Mouse (Mus musculus) megakaryocyte, adult 5-6 weeks (primary cell): ENCODE data around the gene Rsl24d1. TPM values are rescaled to one million over a fixed set of nuclear protein-coding genes. Genes with fewer than 3 reads are reported as not detected.
"Not testable (repeated sequence)": the region's sequence is repeated elsewhere in the genome, so short reads cannot be mapped to it uniquely, and the experiment has no call there.

Experiments
- ATAC-seq: 2 replicates; pipeline ENCODE4 v1.8.0; 2016; ENCODE audit warnings: mild to moderate bottlenecking, inconsistent platforms; ENCODE audit not compliant: poor library complexity, severe bottlenecking
- total RNA-seq, 2 experiments: library from RNA; stranded (forward) in 1 of 2; stranded (reverse) in 1 of 2; fragments of 153-499, 151-499 nt in 1 of 2; fragments of 221-1000, 200-1000 nt in 1 of 2; gene quantifications; 2 replicates each; pipeline versions ENCODE4 v1.2.3 to v1.2.4; 2015 to 2017

The Rsl24d1 gene
- total RNA-seq, 2 experiments from 2014 or later, result 64.7 to 110 TPM

- no peak for ATAC-seq
Measured at GRCm38 (mm10) chr9:73101536-73101935, 11.7 kb upstream of the Rsl24d1 start, which contains the start of gene Khdc3. TSS of gene Khdc3 (plus strand) at chr9:73101836.

GRCm38 (mm10) chr9:73102181-73102580 lies 11.0 kb upstream of the Rsl24d1 start, which contains the start of gene Gm20509:
TSS of gene Gm20509 (plus strand) at chr9:73102470.
- no peak for ATAC-seq

- ATAC-seq, result peak; percentile 41
Measured at GRCm38 (mm10) chr9:73103159-73103879, 9.9 kb upstream of the Rsl24d1 start.

GRCm38 (mm10) chr9:73103880-73104198 lies 9.4 kb upstream of the Rsl24d1 start:
- ATAC-seq, result no peak

GRCm38 (mm10) chr9:73105141-73105540 lies 8.1 kb upstream of the Rsl24d1 start:
- no peak for ATAC-seq

- ATAC-seq, result no peak
Measured at GRCm38 (mm10) chr9:73105771-73106170, 7.5 kb upstream of the Rsl24d1 start.

GRCm38 (mm10) chr9:73116704-73117103 lies 3.5 kb downstream of the Rsl24d1 start:
- ATAC-seq, result not testable (repeated sequence)

GRCm38 (mm10) chr9:73118012-73118411 lies 4.8 kb downstream of the Rsl24d1 start:
- ATAC-seq, result no peak

GRCm38 (mm10) chr9:73121735-73122134 lies 8.5 kb downstream of the Rsl24d1 start:
- ATAC-seq, result peak; percentile 42

- peak; percentile 75 for ATAC-seq
Measured at GRCm38 (mm10) chr9:73125043-73125570, 11.9 kb downstream of the Rsl24d1 start.

- ATAC-seq, result peak; percentile 65
Measured at GRCm38 (mm10) chr9:73127457-73127856, 14.2 kb downstream of the Rsl24d1 start.

GRCm38 (mm10) chr9:73129875-73130274 lies 16.6 kb downstream of the Rsl24d1 start:
- ATAC-seq, result no peak

- peak; percentile 12; the same call in 1 of the 2 replicates for ATAC-seq
Measured at GRCm38 (mm10) chr9:73130529-73130928, 17.3 kb downstream of the Rsl24d1 start.

GRCm38 (mm10) chr9:73137341-73137886 lies 24.2 kb downstream of the Rsl24d1 start:
- ATAC-seq, result no peak

GRCm38 (mm10) chr9:73154347-73154746 lies 41.1 kb downstream of the Rsl24d1 start:
- ATAC-seq, result no peak

GRCm38 (mm10) chr9:73157968-73158367 lies 44.7 kb downstream of the Rsl24d1 start:
- ATAC-seq, result peak; percentile 89

GRCm38 (mm10) chr9:73159265-73159664 lies 46.0 kb downstream of the Rsl24d1 start:
- no peak for ATAC-seq

GRCm38 (mm10) chr9:73162571-73163333 lies 49.5 kb downstream of the Rsl24d1 start:
- peak; percentile 75 for ATAC-seq

- no peak for ATAC-seq
Measured at GRCm38 (mm10) chr9:73165631-73166030, 52.4 kb downstream of the Rsl24d1 start.
